Mouse (Mus musculus) lung, postnatal 0 days (tissue): ENCODE results near the gene Rai2. TPM values are rescaled to one million over a fixed set of nuclear protein-coding genes. Genes with fewer than 3 reads are reported as not detected.
A peak's percentile ranks its signal among the peaks of the same experiment; 100 is the strongest.
"Not testable (repeated sequence)": the region's sequence is repeated elsewhere in the genome, so short reads cannot be mapped to it uniquely, and the experiment has no call there.

Experiments used
- ATAC-seq: fragments of 200-750 bp; cut with Nextera tagmentation; 2 replicates; pipeline ENCODE4 v1.8.0; 2017; ENCODE audit warnings: moderate library complexity
- DNase-seq: peaks from one replicate; pipeline ENCODE4 v3.0.0-alpha.2; 2016; ENCODE audit warnings: low spot score
- H3K27ac ChIP-seq: fragments of 300-500 bp; sonication (generic); 2 replicates; pipeline ENCODE4 v1.5.1; 2014; ENCODE audit warnings: antibody characterized with exemption, mild to moderate bottlenecking, low read length, mixed read lengths
- H3K27me3 ChIP-seq: fragments of 300-500 bp; sonication (generic); replicated peaks from 2 replicates; pipeline ENCODE4 v1.6.1; 2014; ENCODE audit warnings: low read length, mixed read lengths; ENCODE audit not compliant: insufficient read depth
- H3K36me3 ChIP-seq: fragments of 300-500 bp; sonication (generic); 2 replicates; pipeline ENCODE4 v1.6.1; 2014; ENCODE audit warnings: low read length, mixed read lengths; ENCODE audit not compliant: insufficient read depth
- H3K4me1 ChIP-seq: fragments of 300-500 bp; sonication (generic); 2 replicates; pipeline ENCODE4 v1.6.1; 2014; ENCODE audit warnings: antibody characterized with exemption, low read depth, low read length, mixed read lengths; ENCODE audit not compliant: insufficient read depth
- H3K4me2 ChIP-seq: fragments of 300-500 bp; sonication (generic); replicated peaks from 2 replicates; pipeline ENCODE4 v1.6.1; 2014; ENCODE audit warnings: low read depth, mild to moderate bottlenecking, low read length, moderate library complexity, mixed read lengths
- H3K4me3 ChIP-seq: fragments of 300-500 bp; sonication (generic); 2 replicates; pipeline ENCODE4 v1.5.1; 2014; ENCODE audit warnings: low read depth, low read length
- H3K9ac ChIP-seq: fragments of 300-500 bp; sonication (generic); replicated peaks from 2 replicates; pipeline ENCODE4 v1.6.1; 2014; ENCODE audit warnings: low read depth, mild to moderate bottlenecking
- H3K9me3 ChIP-seq: fragments of 300-500 bp; sonication (generic); 2 replicates; pipeline ENCODE4 v1.6.1; 2016; ENCODE audit warnings: low read length, mixed read lengths
- CTCF ChIP-seq: IDR thresholded peaks from 2 replicates; pipeline ENCODE4 v1.5.1; 2016; ENCODE audit warnings: antibody characterized with exemption, mild to moderate bottlenecking
- EP300 ChIP-seq: IDR thresholded peaks from 2 replicates; pipeline ENCODE4 v1.6.1; 2016; ENCODE audit warnings: antibody characterized with exemption, mild to moderate bottlenecking, control low read depth
- WGBS: fragments of 180-500 bp; shearing (Covaris S2); extraction: QIAGEN DNeasy Blood & Tissue Kit; methylation state at CpG from one replicate; pipeline ENCODE4 v1.1.7; 2014; 5-methylcytosine and 5-hydroxymethylcytosine counted together
- polyA plus RNA-seq: library from polyadenylated mRNA; unstranded; fragments of >200 nt; fragmentation: Nextera tagmentation; extraction: Ambion mirVana; gene quantifications from 2 replicates; pipeline ENCODE4 v1.2.1, GENCODE M21; 2015

Rai2 gene
- polyA plus RNA-seq, 1 experiment from 2014 or later = 2.7 TPM

GRCm38 (mm10) chrX:161780321-161781034, 63.6 kb downstream of the Rai2 start:
- TF ChIP-seq CTCF (no peak), EP300 (no peak)
- Histone ChIP-seq H3K4me2 (no peak overlapping the region), H3K9me3 (no peaks in the 10 kb centered on the region), H3K27me3 (no peaks in the 10 kb centered on the region), H3K4me1 (no peaks in the 10 kb centered on the region), H3K9ac (no peak overlapping the region), H3K27ac (no peak overlapping the region), H3K36me3 (no peaks in the 10 kb centered on the region), H3K4me3 (no peak overlapping the region)
- 78% methylated on average over 6 of the region's 6 CpGs for WGBS
- no peak for ATAC-seq
- DNase-seq = no peak

- Histone ChIP-seq H3K27me3 (no peaks in the 10 kb centered on the region), H3K27ac (no peak overlapping the region), H3K4me3 (no peak overlapping the region), H3K4me2 (no peak overlapping the region), H3K36me3 (no peaks in the 10 kb centered on the region), H3K9me3 (no peaks in the 10 kb centered on the region), H3K9ac (no peak overlapping the region), H3K4me1 (no peaks in the 10 kb centered on the region)
- ATAC-seq = no peak
- WGBS = 19% methylated on average over 6 of the region's 6 CpGs
- peak; percentile 8 for DNase-seq
- no peak for TF ChIP-seq EP300
- TF ChIP-seq CTCF = peak; percentile 64
Measured at GRCm38 (mm10) chrX:161790182-161790581, 73.3 kb downstream of the Rai2 start.

DNA sequence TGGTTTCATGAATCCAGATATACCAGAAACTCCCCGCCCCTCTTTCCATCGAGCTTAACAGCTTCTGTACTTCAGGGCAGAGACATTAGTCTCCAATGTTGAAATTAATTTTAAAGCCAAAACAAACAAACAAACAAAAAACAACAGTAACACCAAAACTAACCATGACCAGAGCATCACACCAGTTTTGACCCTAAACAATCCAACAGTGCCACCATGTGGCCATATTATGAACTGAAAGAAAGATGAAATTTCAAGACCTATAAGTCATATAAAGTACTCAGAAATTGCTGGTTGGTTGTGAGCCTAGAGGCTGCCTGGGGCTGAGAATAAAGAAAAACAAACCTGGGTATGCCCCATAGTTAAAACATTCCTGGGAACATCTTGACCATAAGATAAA, 109.3 kb downstream of the Rai2 start:
- H3K9me3 ChIP-seq, H3K27me3 ChIP-seq, H3K27ac ChIP-seq, H3K4me3 ChIP-seq, H3K4me2 ChIP-seq, ATAC-seq, H3K9ac ChIP-seq, H3K4me1 ChIP-seq, H3K36me3 ChIP-seq: not testable (repeated sequence)
- peak; percentile 68 for TF ChIP-seq CTCF
- WGBS = 31% methylated on average over 2 of the region's 2 CpGs
- DNase-seq = peak; percentile 16
